Mouse (Mus musculus) v-Abl transformed pro-B cells (cell line): ENCODE measurements around the gene Mme.

Experiments used
- in situ Hi-C, 2 experiments: fragments of 400-800 bp; cut with MboI; formaldehyde crosslinking; loops; one replicate each; pipeline ENCODE4 v1.15.1; 2025; ENCODE audit not compliant: unreplicated experiment in 2 of 2

The Mme gene

DNA sequence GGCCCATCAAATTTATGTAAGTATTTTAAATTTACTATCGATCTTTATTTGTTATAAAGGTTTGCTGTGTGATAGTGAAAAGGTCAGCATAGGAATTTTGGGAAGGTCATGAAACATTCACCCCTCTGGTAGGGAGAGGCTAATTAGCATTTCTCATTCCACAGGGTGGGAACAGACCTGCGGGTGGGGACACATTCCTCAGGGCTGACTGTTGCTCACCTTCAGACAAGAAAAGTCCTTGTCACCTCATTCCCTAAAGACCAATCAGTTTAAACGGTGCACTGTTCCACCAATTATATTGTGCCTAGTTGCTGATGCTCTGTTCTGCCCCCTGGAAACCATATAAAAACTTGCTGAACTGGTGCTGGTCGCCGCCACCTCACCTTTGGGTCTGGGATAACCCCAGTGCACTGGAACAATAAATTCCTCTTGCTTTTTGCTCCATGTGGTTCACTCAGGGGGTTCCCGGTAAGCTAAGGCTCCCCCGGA is at the start of gene Mme:
Mme (plus strand) TSS at position 439 of the 489 bp plus-strand sequence.
- in situ Hi-C loops = no loop called here

DNA sequence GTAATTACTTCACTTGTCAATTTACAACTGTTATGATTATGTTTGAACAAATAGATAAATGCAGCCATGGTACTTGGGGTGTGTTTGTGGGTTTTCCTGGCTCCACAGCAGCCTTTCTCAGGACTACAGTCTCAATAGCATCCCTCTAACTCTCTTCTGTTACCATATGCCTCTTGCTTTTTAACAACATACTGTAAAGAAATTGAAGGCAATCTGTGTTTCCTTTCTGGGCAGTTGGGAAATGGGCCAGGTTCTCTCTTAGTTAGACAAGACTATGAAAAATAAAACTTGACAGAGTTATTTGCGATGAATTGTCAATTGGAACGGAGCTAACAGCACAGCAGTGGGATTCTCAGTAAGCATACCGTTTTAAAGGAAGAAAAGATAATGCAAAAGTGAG is 44.8 kb upstream of the Mme start:
- in situ Hi-C loops = no loop called here

DNA sequence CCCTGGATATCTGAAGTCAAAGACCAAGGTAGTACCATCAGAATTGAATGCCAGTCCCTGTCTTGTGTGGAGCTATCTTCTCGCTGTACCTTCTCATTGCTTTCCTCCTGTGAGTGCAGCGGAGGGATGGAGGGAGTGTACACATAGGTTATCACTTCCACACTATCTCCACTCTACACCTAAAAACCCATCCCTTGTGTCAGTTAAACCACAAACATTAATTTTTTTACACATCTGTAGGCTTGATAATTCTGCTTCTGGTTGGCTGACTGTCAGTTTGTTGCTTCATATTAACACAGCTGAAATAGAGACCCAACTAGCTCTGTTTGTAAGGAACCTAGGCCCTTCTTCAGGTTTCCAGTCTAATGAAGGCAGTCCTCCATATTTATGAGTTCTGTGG is 43.3 kb upstream of the Mme start:
- in situ Hi-C loops = no loop called here

DNA sequence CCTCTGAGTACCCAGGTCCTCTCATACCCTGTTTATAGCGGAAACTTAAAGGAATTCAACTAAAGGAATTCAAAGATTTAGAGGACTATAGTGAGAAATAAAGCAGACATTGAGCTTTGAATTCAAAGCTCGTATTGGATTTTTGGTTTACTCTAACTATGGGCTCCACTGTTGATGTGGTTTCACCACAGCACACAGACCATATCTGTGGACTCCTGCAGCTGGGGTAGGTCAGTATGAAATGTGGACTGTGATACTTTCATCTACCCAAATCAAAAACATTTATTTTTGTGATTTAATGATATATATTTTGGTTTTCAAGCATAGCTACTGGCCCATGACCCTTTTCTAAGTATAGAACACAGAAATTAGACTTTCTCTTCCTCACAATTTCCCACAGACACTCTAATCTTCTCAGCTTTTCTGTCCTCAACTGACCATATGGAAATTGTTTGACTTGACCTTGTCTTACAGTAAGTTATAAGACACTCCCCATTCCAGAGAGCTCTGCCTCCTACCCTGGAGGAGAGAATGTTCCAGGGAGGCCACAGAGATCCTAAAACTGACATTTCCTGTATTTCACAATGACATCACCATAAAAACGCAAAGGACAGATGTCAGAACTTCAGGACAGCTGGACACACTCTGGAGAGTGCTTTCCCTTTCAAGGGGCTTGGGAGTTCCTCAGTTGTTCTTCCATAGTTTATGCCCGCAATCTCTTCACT is 19.3 kb upstream of the Mme start:
- in situ Hi-C loops = no loop called here

DNA sequence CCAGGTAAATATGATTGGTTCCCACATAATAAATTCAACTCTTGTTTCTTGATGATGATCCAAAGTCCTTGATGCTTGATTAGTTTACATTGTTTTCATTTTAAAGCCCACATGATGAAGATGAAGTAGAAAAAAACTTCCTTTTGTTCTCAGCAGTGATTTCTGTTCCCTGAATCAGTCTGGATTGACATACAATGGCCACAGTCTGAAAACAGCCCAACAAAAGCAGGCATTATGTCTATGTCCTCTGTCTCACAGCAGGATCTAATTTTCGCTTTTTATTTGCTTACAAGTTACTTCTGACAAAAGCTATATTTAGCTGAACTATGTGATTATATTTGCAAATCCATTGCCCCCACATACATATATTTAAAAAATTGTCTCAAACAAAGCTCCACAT is 17.7 kb upstream of the Mme start:
- in situ Hi-C loops = no loop called here

DNA sequence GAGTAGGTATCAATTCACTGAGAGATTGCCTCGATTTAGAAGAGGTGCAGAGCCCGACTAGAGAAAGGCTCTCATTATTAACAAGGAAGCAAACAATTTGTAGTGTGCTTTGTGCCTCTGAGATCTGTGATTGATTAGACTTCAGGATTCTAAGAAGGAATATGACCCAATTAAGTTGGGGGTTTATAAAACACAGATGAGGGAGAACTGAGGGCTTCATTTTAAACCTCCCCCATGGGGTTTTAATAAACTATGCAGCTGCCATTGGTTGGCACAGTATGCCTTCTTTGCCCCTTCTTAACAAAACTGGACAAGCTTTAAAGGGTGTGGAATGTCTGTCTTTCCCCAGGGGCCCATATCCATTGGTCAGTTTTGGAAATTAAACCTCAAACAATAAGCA is 5.4 kb upstream of the Mme start:
- in situ Hi-C loops = no loop called here

DNA sequence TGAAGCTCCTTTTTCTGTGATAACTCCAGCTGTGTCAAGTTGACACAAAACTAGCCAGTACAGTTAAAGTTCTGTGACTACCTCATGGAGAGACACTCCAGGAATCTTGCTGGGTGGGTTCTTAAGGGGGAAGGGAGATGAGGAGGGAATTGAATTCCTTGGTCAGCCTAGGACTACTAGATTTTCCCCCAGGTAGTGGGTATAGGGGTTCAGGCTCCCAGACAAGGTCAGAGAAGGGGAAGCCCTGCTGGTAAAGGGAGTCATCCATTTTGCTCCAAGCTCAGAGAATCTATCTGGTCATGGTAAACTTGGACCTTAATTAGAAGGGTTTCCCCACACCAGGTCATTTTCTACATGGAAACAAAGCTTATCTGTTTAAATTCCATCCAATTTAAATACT is 2.4 kb downstream of the Mme start:
- in situ Hi-C loops = no loop called here

DNA sequence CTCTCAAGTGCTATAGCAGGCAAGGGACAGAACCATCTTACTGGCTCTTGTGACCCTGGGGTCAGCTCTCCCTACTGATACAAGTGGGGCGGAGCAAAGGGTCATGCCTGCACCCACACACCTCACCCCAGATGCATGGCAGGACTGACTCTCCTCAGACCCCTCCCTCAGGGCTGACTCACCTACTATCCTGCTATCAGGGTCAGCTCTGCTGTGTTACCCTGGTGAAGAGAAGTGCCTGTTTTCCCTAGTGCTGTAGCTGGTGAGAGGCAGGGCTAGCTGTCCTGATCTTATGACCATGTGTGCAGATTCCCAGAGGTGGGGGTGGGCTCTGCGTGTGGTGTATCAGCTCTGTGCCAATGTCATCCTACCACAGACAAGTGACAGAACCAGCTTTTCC is 30.8 kb downstream of the Mme start:
- in situ Hi-C loops = no loop called here

DNA sequence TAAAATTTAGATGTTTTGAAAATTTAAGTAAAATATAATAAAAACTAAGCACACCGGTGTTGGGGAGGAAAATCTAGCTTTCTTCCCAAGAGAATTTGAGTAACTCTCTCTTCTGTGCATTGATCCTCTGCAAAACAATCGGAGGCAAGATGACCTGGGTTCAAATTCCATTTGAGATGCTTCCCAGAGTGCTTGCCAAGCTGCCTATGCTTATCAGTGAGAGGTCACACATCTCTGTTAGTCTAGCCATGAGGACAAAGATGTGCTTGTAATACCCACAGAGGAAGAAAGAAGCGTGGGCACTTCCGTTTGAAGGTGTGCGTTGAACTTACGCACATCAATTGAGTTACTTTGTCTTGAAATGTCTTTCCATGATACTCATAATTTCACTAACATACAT is 53.0 kb downstream of the Mme start:
- in situ Hi-C loops = no loop called here

DNA sequence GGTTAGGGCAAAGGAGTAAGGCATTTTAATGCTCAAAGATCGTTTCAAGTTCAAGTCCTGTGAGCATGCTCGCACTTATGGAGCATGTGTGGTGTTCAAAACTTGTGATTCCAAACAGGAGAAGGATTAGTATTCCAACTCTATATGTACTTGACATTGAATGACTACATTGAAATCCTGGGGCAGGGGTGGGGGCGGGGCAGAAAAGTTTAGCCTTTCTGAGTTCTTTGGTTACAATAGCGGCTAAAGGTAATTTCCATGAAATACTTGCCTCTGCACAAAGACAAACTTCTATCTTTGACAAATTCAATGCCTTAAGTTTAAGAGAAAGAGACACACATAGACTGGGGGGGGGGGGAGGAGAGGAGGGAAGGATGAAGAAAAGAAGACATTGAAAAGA is 53.5 kb downstream of the Mme start:
- in situ Hi-C loops = no loop called here

DNA sequence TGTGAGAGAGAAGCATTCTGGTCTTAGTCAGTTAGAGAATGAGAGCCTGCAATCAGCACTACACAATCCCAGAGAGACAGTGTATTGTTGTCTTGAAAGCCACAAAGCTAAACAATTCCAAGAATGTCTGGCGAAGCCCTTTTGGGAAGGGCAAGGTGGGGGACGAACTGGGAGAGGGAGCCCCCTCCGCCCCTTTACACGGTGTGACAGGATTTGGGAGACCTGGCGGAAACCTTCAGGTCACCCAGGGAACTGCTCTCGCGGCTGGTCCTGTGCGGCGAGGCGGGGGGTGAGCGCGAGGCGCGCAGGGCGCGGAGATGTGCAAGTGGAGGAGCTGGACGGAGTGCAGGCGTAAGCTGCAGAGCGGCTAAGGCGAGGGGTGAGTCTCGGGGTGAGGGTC is 53.9 kb downstream of the Mme start:
- in situ Hi-C loops = no loop called here

DNA sequence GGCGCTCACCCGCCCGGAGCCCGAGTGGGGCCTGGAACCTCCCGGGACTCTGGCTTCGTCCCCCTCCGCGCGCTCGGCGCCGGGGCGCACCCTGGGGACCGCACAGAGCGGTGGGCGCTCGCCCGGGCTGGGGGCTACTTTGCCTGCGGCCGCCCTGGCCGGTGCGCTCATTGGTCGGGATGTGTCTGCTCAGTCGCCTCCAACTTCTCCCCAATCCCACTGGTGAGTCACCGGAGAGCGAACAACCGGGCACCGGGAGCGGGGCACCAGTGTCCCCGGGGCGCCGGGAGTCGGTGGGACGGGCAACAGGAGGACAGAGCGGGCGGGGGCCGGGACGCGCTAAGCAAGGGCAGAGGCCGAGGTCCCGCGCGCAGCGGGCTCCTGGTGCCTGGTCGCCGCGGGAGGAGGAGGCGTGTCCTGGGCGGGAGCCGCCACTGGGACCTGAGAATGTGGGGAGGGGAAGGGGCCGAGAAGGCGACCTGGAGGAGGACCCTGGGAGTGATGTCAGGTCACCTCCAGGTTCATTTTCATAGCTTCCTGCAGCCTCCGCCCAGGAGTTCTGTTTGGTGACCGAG is 54.4 kb downstream of the Mme start:
- in situ Hi-C loops = no loop called here

DNA sequence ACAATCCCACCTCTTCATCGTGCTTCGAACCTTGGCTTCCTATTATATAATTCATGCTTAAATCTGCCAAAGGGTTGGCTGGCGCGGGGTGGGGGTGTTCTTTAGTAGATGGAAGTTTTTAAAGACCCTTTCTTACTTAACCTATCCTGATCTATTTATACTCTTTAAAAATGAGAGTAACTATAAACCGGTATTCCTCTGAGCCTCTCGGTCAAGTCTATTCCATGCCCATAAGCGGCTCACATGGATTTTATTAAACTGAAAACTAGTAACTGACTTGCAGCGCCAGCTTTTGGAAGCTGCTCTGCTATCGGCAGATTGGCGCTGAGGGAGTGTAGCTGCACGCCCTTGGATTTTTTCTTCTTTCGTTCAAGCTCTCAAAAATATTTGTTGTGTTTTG is 55.1 kb downstream of the Mme start:
- in situ Hi-C loops = no loop called here

DNA sequence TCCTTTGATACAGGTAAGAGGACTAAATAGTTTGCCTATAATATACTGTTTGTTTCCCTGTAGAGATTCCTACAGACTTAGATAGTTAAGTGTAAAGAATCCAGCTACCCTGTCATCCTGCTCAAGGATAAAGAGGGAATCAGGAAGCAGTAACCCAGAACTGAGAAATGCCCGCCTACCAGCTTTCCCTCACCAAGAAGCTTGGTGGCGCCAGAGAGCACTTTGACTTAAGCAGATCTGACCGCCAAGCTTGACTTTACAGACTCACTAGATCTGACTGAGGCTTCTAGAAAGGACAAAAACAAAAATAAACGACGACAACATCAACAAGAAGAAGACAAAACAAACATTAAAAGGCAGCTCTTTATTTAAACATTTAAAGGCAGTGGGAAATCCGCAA is 56.5 kb downstream of the Mme start:
- in situ Hi-C loops = no loop called here

DNA sequence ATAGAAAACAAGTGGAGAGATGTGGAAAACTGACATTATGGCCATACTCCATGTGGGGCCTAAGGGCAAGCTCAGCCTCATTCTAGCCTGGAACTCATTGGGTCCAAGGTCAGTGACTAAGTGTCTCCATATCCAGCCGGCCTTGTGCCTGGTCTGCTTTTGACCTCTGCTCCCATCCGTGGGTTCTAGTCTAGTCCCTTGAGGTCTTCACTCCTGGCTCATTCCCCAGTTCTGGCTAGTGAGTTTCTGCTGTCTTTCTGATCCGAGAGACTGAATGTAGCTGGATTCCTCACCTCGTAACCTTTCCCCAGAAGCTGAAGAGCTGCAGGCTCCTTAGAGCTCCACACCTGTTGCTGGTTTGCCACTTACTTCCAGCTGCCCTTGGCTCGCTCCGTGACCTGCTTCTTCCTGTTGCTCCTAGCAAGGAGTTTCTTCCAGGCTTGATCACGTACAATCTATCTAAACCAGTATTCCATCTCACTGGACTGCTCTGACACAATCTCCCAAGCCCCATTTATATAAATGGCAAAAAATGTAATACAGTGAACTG is 73.9 kb downstream of the Mme start:
- in situ Hi-C loops = no loop called here

DNA sequence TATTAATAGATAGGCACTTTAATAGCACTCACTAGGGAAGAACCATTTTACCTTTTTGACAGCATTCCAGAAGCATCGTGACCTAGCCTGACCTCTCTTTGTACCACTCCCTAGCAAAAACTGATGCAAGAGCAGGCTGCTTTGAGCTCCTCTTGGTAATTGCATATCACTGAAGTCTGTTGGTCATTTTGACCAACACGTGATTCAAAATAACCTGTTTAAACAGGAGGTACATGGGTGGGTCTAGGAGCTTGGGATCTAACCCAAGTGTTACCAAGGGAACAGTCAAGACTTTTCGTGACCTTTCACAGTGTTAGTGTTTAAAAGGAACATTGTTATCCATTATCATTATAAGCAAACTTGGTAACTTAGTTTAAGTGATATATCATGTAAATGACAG is 76.2 kb downstream of the Mme start:
- in situ Hi-C loops = no loop called here

DNA sequence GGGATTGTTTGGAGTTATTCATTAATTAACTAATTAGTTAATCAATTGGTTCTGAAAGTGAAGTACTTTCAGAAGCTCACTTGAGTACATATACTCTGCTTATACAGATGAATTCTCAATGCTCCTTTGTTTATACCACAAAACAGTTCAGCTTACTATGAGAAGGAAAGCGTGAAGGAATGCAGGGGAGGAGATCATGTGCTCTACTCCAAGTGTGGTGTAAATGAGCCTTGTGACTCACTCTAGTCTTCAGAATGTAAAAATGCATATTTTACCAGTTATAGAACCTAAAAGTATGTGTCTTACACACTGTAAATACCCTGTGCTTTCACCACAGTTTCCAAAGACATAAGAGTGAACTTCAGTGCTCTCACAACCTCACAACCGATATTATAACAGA is 84.3 kb downstream of the Mme start:
- in situ Hi-C loops = no loop called here

DNA sequence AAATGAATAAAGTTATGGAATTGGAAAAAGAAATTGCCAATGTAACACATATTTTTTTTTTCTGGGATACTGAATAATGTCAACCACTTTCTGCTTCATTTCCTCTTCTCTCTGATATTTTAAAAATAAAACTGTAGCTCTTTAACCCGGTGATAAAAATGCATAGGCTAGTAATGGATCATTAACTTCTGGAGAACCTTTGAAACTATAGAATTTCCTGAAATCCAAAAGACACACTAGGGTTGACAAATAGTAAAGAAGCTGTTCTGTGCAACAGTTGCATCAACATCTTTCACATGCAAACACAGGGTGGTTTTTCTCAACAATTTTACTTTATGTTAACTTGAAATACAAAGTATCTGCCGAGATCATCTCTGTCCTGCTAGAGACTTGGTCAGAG is 98.8 kb downstream of the Mme start:
- in situ Hi-C loops = no loop called here

DNA sequence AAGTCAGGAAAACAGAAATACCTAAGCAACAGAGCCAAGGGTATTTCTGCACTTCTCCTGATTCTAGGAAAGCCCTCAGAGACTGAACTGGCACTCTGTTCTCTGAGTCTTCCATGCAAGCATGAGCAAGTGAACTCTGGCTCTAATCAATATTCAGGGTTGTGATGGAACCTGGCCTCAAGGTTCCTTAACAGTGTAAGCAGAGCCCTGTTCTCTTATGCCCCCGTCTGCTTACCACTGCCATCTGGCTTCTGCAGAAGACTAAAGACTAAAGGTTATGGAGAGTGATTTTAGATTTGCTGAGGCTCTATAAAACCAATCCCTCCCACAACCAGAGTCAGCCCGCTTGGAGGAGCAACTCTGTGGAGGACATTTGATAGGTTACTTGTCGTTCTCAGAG is 99.2 kb downstream of the Mme start:
- in situ Hi-C loops = no loop called here

DNA sequence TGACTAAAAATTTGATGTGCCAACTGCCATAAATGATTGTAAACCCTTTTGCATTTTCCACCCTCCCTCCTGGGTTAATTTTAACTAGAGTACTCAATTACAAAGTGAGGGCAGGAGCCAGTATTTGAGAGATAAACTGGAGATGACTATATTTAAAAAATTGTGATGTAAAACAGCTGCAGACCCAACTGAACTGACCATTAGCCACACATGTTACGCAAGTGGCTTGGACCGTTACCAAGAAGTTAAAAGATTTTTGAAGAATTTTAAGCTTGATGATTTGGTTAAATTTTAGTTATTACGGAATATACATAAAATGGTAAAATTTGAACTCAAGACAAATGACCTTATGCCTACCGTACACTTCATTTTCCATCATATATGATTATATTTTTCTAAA is 100.1 kb downstream of the Mme start:
- in situ Hi-C loops = no loop called here

DNA sequence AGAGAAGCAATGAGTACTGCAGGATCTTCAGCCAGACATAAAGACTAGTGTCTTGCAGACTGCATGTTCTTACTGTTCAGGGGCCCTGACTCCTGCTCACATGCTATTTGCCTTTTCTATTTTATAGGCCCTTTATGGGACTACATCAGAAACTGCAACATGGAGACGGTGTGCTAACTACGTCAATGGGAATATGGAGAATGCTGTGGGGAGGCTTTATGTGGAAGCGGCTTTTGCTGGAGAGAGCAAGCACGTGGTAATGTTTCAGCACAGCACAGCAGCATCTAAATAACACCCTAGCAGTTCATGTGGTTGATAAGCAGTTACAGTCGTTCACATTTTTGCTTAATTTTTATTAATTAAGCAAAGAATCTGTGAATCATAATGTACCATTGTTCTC is 103.7 kb downstream of the Mme start:
- in situ Hi-C loops = no loop called here

DNA sequence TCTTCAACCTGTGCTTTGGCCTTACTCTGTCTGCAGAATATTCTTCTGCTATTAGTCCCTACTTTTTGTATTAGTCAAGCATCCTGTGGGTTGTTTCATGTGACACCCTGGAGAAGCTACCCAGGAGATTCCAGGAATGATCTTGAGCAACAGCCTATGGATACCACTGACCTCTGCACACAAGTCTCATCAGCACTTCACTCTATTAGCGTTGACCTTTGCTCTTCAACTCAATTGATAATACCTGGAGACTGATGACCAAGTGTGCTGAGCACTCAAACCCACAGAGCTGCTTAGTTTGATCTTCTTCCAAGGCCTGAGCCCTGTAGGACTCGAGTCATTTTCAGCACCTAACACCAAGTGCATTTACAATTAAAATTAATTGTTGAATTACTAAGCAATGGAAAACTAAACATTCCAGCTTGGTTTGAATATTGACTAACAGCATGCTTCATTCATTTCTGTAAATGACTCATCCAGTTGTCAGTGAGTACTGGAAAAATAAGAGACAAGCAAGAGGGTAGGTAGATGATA is 107.6 kb downstream of the Mme start:
- in situ Hi-C loops = no loop called here
